Mouse (Mus musculus): ENCODE results near the gene Col27a1. TPM values are rescaled to one million over a fixed set of nuclear protein-coding genes. Genes with fewer than 3 reads are reported as not detected.

Gene Col27a1
- polyA plus RNA-seq, 1 experiment from 2014 or later = 4.2 TPM

DNA sequence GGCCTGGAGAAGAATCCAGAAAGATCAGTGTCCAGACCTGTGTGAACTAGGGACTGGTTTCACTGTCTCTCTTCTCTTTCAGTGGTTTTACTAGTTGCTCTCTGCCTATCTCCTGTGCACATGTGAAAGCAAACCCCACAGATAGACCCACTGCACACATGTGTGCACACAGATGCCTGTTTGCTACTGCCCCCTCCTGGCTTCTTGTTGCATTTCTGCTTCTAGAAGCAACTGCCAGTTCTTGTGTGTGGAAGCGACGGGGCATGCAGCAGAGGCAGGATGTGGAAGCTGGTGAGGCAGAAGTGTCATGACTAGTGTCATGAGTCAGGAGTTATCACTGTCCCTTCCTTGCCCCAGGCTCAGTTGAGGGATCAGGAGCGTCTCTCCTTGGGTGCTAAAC lies 158.1 kb downstream of the Col27a1 start:
- Histone ChIP-seq H3K36me3 (ENCODE audit: control insufficient read depth, insufficient read depth, low read length) (peaks cover 22% of the 10 kb centered on the region), H3K4me3 (ENCODE audit: control insufficient read depth in 1 of 2, insufficient read depth in 1 of 2, low read depth in 1 of 2, low read length in 2 of 2) (no peak overlapping the region), H3K4me1 (ENCODE audit: control insufficient read depth in 2 of 2, insufficient read depth in 2 of 2, low read length in 2 of 2) (no peaks in the 10 kb centered on the region), H3K9me3 (ENCODE audit: control insufficient read depth, low read length) (no peaks in the 10 kb centered on the region), H3K27me3 (ENCODE audit: control insufficient read depth, insufficient read depth, low read length) (peaks cover 6% of the 10 kb centered on the region; the same call in 1 of the 2 replicates), H3K4me2 (ENCODE audit: low read length) (no peak overlapping the region), H3K9ac (ENCODE audit: low read length) (no peak overlapping the region), H3K27ac (replicated peaks in 1 of 2; ENCODE audit: control insufficient read depth in 1 of 2, insufficient read depth in 1 of 2, low read depth in 2 of 2, low read length in 2 of 2) (no peak overlapping the region)
- 51% methylated on average over 3 of the region's 3 CpGs for WGBS
- no peak for ATAC-seq (ENCODE audit: insufficient number of reproducible peaks, insufficient read depth, low FRiP score, low read depth)

DNA sequence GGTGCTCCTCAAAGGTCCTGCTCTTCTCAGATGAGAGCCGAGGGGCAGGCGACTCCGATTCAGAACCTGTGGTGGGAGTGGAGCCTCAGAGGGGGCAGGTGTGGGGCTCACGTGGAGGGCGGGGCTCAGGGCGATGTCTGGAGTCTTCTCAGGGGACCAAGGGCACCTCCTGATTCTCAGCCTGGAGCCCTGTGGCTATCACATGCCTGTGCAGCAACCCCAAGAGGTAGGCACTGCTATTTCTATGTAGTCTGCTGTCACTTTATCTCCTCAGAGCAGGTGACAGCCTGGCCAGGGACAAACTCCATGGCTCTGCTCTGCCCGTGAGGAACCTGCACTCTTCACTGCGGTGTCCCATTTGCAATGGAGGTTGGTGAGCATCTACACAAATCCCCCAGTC lies 159.6 kb downstream of the Col27a1 start:
- Histone ChIP-seq H3K4me3 (ENCODE audit: control insufficient read depth in 1 of 2, insufficient read depth in 1 of 2, low read depth in 1 of 2, low read length in 2 of 2) (no peak overlapping the region), H3K27me3 (ENCODE audit: control insufficient read depth, insufficient read depth, low read length) (peaks cover 6% of the 10 kb centered on the region; the same call in 1 of the 2 replicates), H3K36me3 (ENCODE audit: control insufficient read depth, insufficient read depth, low read length) (peaks cover 24% of the 10 kb centered on the region), H3K4me1 (ENCODE audit: control insufficient read depth in 2 of 2, insufficient read depth in 2 of 2, low read length in 2 of 2) (no peaks in the 10 kb centered on the region), H3K27ac (replicated peaks in 1 of 2; ENCODE audit: control insufficient read depth in 1 of 2, insufficient read depth in 1 of 2, low read depth in 2 of 2, low read length in 2 of 2) (no peak overlapping the region), H3K4me2 (ENCODE audit: low read length) (no peak overlapping the region), H3K9ac (ENCODE audit: low read length) (no peak overlapping the region), H3K9me3 (ENCODE audit: control insufficient read depth, low read length) (no peaks in the 10 kb centered on the region)
- WGBS = 86% methylated on average over 8 of the region's 8 CpGs
- no peak for ATAC-seq (ENCODE audit: insufficient number of reproducible peaks, insufficient read depth, low FRiP score, low read depth)

DNA sequence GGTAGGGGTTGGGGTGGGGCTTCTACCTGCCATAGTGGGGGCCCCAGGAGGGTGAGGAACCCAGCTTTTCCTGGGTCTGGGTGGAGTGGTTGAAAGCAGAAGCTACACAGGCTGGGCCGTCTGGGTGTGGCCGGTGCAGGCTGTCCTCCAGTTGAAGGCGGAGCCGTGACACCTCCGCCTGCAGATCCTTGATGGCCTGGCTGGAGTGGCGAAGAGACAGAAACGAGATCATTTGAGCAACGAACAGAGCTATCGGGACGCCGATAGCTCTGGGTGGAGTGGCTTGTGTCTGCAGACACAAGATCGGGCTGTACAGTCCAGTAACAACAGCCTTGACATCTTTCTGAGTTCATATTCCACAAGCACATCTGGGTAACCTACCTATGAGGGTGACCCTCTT lies 160.5 kb downstream of the Col27a1 start:
- ATAC-seq (ENCODE audit: insufficient number of reproducible peaks, insufficient read depth, low FRiP score, low read depth) = no peak
- no peaks in the 10 kb centered on the region for H3K9me3 ChIP-seq (ENCODE audit: control insufficient read depth, low read length)
- WGBS = 76% methylated on average over 12 of the region's 12 CpGs
- H3K4me1 ChIP-seq (ENCODE audit: control insufficient read depth in 2 of 2, insufficient read depth in 2 of 2, low read length in 2 of 2) = no peaks in the 10 kb centered on the region
- H3K27ac ChIP-seq (replicated peaks in 1 of 2; ENCODE audit: control insufficient read depth in 1 of 2, insufficient read depth in 1 of 2, low read depth in 2 of 2, low read length in 2 of 2) = no peak overlapping the region
- H3K4me2 ChIP-seq (ENCODE audit: low read length) = no peak overlapping the region
- no peak overlapping the region for H3K9ac ChIP-seq (ENCODE audit: low read length)
- peaks cover 31% of the 10 kb centered on the region for H3K36me3 ChIP-seq (ENCODE audit: control insufficient read depth, insufficient read depth, low read length)
- H3K27me3 ChIP-seq (ENCODE audit: control insufficient read depth, insufficient read depth, low read length) = peaks cover 6% of the 10 kb centered on the region; the same call in 1 of the 2 replicates
- H3K4me3 ChIP-seq (ENCODE audit: control insufficient read depth in 1 of 2, insufficient read depth in 1 of 2, low read depth in 1 of 2, low read length in 2 of 2) = no peak overlapping the region

DNA sequence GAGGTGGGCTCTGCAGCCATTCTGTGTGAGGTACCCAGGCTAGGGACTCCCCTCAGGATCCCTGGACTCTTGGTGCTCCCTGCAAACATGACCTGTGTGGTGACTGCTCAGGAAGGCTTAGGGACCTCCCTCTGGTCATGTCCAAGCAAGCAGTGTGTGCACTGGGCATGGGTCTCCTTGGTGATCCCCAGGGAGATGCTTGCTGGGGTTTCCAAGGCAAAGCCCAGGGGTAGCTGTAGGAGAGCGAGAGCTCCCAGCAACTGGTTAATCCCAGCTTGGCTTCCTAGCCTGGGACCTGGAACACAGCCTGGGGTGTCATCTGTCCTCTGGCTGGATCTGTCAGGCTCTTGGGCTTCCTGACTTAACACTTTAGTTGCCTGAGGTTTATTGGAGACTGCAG lies 161.6 kb downstream of the Col27a1 start:
- peaks cover 6% of the 10 kb centered on the region; the same call in 1 of the 2 replicates for H3K27me3 ChIP-seq (ENCODE audit: control insufficient read depth, insufficient read depth, low read length)
- no peak overlapping the region for H3K4me2 ChIP-seq (ENCODE audit: low read length)
- H3K36me3 ChIP-seq (ENCODE audit: control insufficient read depth, insufficient read depth, low read length) = peaks cover 35% of the 10 kb centered on the region
- H3K9me3 ChIP-seq (ENCODE audit: control insufficient read depth, low read length) = no peaks in the 10 kb centered on the region
- no peak overlapping the region for H3K4me3 ChIP-seq (ENCODE audit: control insufficient read depth in 1 of 2, insufficient read depth in 1 of 2, low read depth in 1 of 2, low read length in 2 of 2)
- H3K27ac ChIP-seq (replicated peaks in 1 of 2; ENCODE audit: control insufficient read depth in 1 of 2, insufficient read depth in 1 of 2, low read depth in 2 of 2, low read length in 2 of 2) = no peak overlapping the region
- ATAC-seq (ENCODE audit: insufficient number of reproducible peaks, insufficient read depth, low FRiP score, low read depth) = no peak
- H3K4me1 ChIP-seq (ENCODE audit: control insufficient read depth in 2 of 2, insufficient read depth in 2 of 2, low read length in 2 of 2) = no peaks in the 10 kb centered on the region
- no peak overlapping the region for H3K9ac ChIP-seq (ENCODE audit: low read length)
- WGBS = 82% methylated on average over 1 of the region's 1 CpGs

DNA sequence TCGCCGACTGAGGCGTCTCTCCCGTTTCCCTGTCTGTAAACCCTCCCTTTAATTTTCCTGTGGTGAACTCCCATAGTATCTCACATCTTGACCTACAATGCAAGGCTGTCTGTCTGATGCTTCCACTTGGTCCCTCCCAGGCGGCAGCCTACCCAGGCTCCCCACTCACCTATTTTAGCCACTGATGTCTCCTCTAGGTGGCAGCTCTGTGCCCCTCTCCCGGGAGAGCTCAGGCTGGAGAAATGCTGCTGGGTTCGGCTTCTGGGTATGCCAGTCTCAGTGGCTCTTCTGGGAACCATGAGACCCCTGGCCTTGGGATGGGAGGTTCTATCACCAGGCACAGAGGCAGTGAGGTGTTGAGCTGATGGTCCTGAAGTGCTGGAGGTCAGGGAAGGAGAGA lies 163.7 kb downstream of the Col27a1 start:
- no peaks in the 10 kb centered on the region for H3K4me1 ChIP-seq (ENCODE audit: control insufficient read depth in 2 of 2, insufficient read depth in 2 of 2, low read length in 2 of 2)
- no peak for ATAC-seq (ENCODE audit: insufficient number of reproducible peaks, insufficient read depth, low FRiP score, low read depth)
- peaks cover 48% of the 10 kb centered on the region for H3K36me3 ChIP-seq (ENCODE audit: control insufficient read depth, insufficient read depth, low read length)
- no peak overlapping the region for H3K27ac ChIP-seq (replicated peaks in 1 of 2; ENCODE audit: control insufficient read depth in 1 of 2, insufficient read depth in 1 of 2, low read depth in 2 of 2, low read length in 2 of 2)
- no peak overlapping the region for H3K4me3 ChIP-seq (ENCODE audit: control insufficient read depth in 1 of 2, insufficient read depth in 1 of 2, low read depth in 1 of 2, low read length in 2 of 2)
- H3K27me3 ChIP-seq (ENCODE audit: control insufficient read depth, insufficient read depth, low read length) = no peaks in the 10 kb centered on the region
- H3K9me3 ChIP-seq (ENCODE audit: control insufficient read depth, low read length) = no peaks in the 10 kb centered on the region
- 67% methylated on average over 7 of the region's 7 CpGs for WGBS
- no peak overlapping the region for H3K9ac ChIP-seq (ENCODE audit: low read length)
- H3K4me2 ChIP-seq (ENCODE audit: low read length) = no peak overlapping the region

DNA sequence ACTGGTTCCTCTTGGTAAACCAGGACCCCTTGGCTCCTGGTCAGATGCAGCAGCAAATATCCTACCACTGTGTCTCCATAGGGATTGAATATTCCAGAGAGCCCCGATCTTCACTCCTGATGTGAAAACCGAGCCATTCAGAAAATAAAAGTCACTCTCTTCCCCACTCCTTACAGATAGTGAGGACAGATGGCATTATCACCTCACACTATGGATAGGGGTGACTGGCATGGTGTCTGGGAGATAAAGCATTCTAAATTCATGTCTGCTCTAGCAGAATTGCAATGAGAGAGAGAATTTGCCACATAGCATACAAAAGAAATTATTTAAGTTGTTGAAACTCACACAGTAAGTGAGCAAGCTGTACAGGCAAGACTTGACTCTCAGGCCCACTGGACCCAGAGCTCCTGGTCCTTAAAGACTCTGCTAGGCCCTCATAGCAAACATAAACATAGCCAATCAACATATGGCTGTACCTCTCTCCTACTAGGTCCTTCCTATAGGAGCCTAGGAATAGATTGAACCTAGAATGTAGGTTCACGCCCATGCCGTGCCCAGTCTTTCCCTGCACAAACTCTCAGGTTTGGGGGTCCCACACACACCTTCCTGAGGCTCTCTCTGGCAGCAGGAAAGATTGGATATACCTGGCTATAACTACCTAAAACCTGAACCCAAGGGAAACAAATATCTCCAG lies 169.0 kb downstream of the Col27a1 start:
- Histone ChIP-seq H3K9ac (ENCODE audit: low read length) (no peak overlapping the region), H3K27ac (replicated peaks in 1 of 2; ENCODE audit: control insufficient read depth in 1 of 2, insufficient read depth in 1 of 2, low read depth in 2 of 2, low read length in 2 of 2) (no peak overlapping the region), H3K4me1 (ENCODE audit: control insufficient read depth in 2 of 2, insufficient read depth in 2 of 2, low read length in 2 of 2) (no peaks in the 10 kb centered on the region), H3K27me3 (ENCODE audit: control insufficient read depth, insufficient read depth, low read length) (no peaks in the 10 kb centered on the region), H3K4me2 (ENCODE audit: low read length) (no peak overlapping the region), H3K4me3 (ENCODE audit: control insufficient read depth in 1 of 2, insufficient read depth in 1 of 2, low read depth in 1 of 2, low read length in 2 of 2) (no peak overlapping the region), H3K9me3 (ENCODE audit: control insufficient read depth, low read length) (no peaks in the 10 kb centered on the region), H3K36me3 (ENCODE audit: control insufficient read depth, insufficient read depth, low read length) (peaks cover 42% of the 10 kb centered on the region)
- WGBS = 75% methylated on average over 4 of the region's 4 CpGs
- no peak for ATAC-seq (ENCODE audit: insufficient number of reproducible peaks, insufficient read depth, low FRiP score, low read depth)

DNA sequence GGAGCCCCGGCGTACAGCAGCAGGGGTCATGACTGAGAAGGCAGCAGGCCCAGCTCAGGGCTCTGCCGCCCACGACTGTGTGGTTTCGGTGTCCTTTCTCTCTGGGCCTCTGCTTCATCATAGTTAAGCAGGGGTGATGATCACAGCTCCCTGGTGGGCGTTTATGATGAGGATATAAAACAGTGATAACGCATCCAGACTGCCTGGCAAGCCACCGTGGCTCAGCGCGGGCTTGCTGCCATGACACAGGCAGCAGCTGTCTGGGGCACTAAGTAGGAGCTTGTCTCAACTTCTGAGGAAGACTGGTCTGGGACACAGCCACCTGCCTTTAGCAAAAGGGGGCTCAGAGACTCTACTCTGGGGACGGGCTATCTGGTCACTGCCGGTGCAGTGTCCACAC lies 169.7 kb downstream of the Col27a1 start:
- Histone ChIP-seq H3K4me1 (ENCODE audit: control insufficient read depth in 2 of 2, insufficient read depth in 2 of 2, low read length in 2 of 2) (no peaks in the 10 kb centered on the region), H3K36me3 (ENCODE audit: control insufficient read depth, insufficient read depth, low read length) (peaks cover 45% of the 10 kb centered on the region), H3K27ac (replicated peaks in 1 of 2; ENCODE audit: control insufficient read depth in 1 of 2, insufficient read depth in 1 of 2, low read depth in 2 of 2, low read length in 2 of 2) (no peak overlapping the region), H3K27me3 (ENCODE audit: control insufficient read depth, insufficient read depth, low read length) (no peaks in the 10 kb centered on the region), H3K4me3 (ENCODE audit: control insufficient read depth in 1 of 2, insufficient read depth in 1 of 2, low read depth in 1 of 2, low read length in 2 of 2) (no peak overlapping the region), H3K9me3 (ENCODE audit: control insufficient read depth, low read length) (no peaks in the 10 kb centered on the region), H3K9ac (ENCODE audit: low read length) (no peak overlapping the region), H3K4me2 (ENCODE audit: low read length) (no peak overlapping the region)
- WGBS = 82% methylated on average over 12 of the region's 12 CpGs
- ATAC-seq (ENCODE audit: insufficient number of reproducible peaks, insufficient read depth, low FRiP score, low read depth) = no peak

DNA sequence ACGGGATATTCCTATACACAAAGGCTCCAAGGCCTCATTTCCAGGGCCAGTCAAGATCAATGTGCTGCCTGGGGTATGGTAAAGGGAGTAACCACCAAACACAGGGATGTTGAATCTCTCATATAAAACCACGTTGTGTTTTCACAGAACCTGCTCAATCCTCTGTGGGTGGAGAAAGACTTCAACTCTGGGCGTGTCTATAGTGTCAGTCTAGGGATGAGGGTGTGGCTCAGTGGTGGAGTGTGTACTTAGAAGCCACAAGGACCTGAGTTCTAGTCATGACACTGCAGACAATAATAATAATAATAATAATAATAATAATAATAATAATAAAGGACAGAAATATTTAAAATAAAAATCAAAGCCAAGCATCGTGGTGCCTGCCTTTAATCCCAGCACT lies 170.5 kb downstream of the Col27a1 start:
- Histone ChIP-seq H3K9ac (ENCODE audit: low read length) (no peak overlapping the region), H3K9me3 (ENCODE audit: control insufficient read depth, low read length) (no peaks in the 10 kb centered on the region), H3K27me3 (ENCODE audit: control insufficient read depth, insufficient read depth, low read length) (no peaks in the 10 kb centered on the region), H3K4me3 (ENCODE audit: control insufficient read depth in 1 of 2, insufficient read depth in 1 of 2, low read depth in 1 of 2, low read length in 2 of 2) (no peak overlapping the region), H3K4me1 (ENCODE audit: control insufficient read depth in 2 of 2, insufficient read depth in 2 of 2, low read length in 2 of 2) (peaks cover 0 to 2% of the 10 kb centered on the region in 2 experiments; a peak in 1 of 4 replicates), H3K27ac (replicated peaks in 1 of 2; ENCODE audit: control insufficient read depth in 1 of 2, insufficient read depth in 1 of 2, low read depth in 2 of 2, low read length in 2 of 2) (no peak overlapping the region), H3K4me2 (ENCODE audit: low read length) (no peak overlapping the region), H3K36me3 (ENCODE audit: control insufficient read depth, insufficient read depth, low read length) (peaks cover 37% of the 10 kb centered on the region)
- 81% methylated on average over 4 of the region's 4 CpGs for WGBS
- ATAC-seq (ENCODE audit: insufficient number of reproducible peaks, insufficient read depth, low FRiP score, low read depth) = no peak
